Mouse (Mus musculus) left cerebral cortex, adult 18-20 months (tissue): ENCODE measurements around the gene Slc13a4. TPM values are rescaled to one million over a fixed set of nuclear protein-coding genes. Genes with fewer than 3 reads are reported as not detected.

Experiments used
- DNase-seq, 2 experiments: peaks; one replicate each; pipeline ENCODE4 v3.0.0; 2021 to 2022; ENCODE audit warnings: low spot score in 2 of 2, mixed read lengths in 1 of 2
- long read RNA-seq, 2 experiments: library from polyadenylated mRNA; stranded (forward); transcript quantifications; one replicate each; pipeline ENCODE4 v2.0.0; 2021
- total RNA-seq, 2 experiments: library from RNA; stranded (reverse); gene quantifications; 2 replicates each; pipeline ENCODE4 v1.2.3; 2021

Slc13a4 gene
- total RNA-seq: 10 to 100 TPM; 16.4 to 16.6 TPM
- long read RNA-seq, experiment 1, transcript Slc13a4-201 (16 exons, 3,427 nt): major isoform, 17 of 23 reads
- long read RNA-seq, experiment 1, partial matches to known transcripts: 4 of 23 reads
- long read RNA-seq, experiment 1, other reads (novel, unspliced or antisense): 2 of 23 reads
- long read RNA-seq, experiment 2, transcript Slc13a4-201 (16 exons, 3,427 nt): major isoform, 10 of 10 reads
- long read RNA-seq, experiment 2, partial matches to known transcripts: 0 of 10 reads
- long read RNA-seq, experiment 2, other reads (novel, unspliced or antisense): 0 of 10 reads

DNA sequence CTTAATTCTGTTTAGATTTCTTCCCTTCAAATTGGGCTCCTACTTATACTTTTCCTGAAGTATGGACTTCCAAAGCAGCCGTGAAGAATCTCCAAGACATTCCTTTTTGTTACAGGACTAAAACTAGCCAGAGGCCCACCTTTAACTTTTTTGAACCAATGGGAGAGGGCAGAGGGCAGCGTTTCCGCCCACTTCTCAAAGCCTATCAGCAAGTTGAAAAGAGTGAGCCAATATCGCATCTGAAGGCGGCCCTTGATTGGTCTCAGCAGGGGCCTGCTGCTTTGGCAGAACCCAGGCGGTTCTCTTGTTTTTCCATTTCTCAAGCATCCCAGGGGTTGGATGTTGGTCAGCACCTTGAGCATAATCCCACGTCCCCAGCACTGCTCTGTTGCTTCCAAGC is at the start of gene Slc13a4:
Slc13a4 (minus strand) TSS at position 95 of the 400 bp plus-strand sequence.
- no peak for DNase-seq

DNA sequence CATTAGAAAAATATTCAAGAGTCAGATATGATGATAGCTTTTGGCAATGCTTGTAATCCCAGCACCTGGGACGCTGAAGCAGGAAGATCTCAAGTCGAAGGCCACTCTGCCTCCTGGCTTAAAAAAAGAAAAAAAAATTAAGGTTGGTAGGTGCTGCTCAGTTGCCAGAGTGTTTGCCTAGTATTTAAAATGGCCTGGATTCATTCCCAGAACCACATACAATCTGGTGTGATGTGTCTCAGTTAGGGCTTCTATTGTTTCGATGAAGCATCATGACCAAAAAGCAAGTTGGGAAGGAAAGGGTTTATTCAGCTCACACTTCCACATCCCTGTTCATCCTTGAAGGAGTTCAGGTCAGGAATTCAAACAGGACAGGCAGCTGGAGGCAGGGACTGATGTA is 47.4 kb upstream of the Slc13a4 start:
- no peak for DNase-seq

- DNase-seq: no peak
Measured at GRCm38 (mm10) chr6:35354622-35354998, 46.7 kb upstream of the Slc13a4 start.

DNA sequence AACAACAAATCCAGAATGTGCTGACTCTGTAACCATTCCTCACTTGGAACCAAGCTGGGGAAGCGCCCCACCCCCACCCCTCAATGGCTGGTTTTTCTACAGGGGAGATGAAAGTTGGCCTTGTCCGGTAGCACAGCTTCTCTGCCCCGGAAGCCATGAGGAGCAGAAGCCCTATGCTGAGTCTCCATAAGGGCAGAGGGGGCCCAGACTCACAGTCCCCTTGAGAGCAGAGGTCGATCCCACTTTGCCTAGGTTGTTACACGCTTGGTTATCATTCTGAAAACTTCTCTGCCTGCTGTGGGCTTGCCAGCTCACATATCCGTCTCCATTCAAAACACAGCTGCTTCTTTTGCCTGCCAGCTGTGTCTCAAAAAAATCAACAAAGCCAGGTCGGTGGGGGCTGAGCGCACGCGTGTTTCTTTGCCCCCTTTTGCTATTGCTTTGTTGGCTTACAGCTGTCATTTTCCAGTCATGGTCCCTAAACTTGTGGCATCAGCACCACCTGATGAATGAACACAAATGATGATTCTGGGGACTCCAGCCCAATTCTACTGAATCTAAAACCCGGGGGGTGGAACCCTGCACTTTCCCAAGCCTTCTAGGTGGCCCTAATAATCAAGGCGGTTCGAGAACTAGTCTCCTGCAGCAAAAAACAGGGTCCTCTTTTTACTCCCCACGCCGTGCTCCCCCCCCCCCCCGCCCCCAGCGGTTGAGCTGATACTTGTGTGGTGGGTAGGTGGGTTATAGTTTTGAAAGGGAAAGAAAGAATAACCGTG is 46.1 kb upstream of the Slc13a4 start:
- no peak for DNase-seq

DNA sequence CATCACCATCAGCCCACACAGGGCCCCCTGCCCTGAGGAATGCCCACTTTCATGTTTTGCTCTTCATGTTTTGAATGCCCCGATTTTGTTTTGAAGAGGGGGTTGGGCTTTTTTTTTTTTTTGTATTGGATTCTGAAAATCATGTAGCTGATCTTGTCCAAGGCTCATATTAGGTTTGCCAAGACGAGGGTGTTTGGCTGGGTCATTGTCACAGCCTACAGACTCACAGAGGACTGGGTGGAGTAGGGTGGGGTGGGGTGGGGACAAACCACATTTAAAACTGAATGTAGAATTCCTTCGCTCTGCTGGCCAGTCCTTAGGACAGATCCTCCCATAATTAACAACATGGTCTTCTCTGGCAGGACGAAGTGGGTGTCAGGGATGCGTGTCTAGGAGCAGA is 45.5 kb upstream of the Slc13a4 start:
- DNase-seq: no peak

- no peak for DNase-seq
Measured at GRCm38 (mm10) chr6:35352867-35353266, 44.9 kb upstream of the Slc13a4 start.

GRCm38 (mm10) chr6:35351826-35352225 is 43.9 kb upstream of the Slc13a4 start:
- no peak for DNase-seq

- no peak for DNase-seq
Measured at GRCm38 (mm10) chr6:35349784-35350183, 41.9 kb upstream of the Slc13a4 start.

- no peak for DNase-seq
Measured at GRCm38 (mm10) chr6:35338640-35339039, 30.7 kb upstream of the Slc13a4 start.

- no peak for DNase-seq
Measured at GRCm38 (mm10) chr6:35337836-35338235, 29.9 kb upstream of the Slc13a4 start.

DNA sequence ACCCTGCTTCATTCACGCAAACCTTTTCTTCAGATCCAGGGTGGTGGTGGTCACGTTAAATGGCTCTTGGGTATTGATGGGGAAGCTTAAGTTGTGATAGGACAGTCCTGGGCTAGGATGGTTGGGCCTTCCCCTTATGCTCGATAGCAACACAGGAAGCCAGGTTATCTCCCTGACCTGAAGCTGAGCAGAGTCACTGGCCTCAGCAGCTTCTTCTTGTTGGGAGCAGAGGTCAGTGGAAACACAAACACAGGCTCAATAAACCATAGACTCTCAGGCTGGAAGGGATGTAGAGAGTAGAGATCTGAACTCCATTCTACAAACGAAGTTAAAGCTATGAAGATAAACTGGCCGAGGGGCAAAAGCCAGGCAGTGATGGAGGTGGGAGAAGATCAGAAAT is 27.5 kb upstream of the Slc13a4 start:
- no peak for DNase-seq

DNA sequence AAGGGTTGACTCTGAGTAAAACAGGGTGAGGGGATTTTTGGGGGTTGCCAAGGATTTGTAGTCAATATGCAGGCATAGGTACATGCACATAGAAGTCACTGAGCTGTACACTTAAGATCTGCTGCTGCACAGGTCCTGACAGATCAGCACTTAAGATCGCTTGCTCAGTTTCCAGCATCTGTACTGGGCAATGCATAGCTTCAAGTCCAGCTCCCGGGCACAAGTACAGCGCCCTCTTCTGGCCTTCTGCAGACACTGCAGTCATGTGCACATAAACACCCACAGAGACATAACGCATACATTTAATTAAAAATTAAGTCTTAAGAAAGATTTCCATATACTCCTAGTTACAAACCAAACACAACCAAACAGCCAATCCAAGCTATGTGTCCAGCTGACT is 26.3 kb upstream of the Slc13a4 start:
- DNase-seq: no peak

DNA sequence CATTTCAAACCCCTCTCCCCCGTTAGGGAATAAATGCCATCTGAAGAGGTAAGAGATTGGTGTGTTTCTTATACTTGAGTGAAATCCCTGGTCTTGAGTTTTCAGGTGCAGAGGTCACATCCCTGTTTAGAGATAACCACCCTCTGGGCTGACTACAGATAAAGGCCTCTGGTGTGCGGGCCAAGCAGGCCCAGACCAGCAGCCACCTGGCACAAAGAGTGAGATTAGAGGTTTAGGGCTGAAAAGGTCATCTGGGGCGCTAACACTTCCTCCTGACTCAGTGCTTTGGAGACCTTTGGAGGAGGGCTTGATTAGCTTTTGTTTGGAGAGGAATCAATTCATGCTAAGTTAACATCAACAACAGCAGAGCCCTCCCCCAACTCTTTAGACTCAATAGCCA is 25.7 kb upstream of the Slc13a4 start:
- no peak for DNase-seq

- DNase-seq: no peak
Measured at GRCm38 (mm10) chr6:35330834-35331233, 22.9 kb upstream of the Slc13a4 start.

- no peak for DNase-seq
Measured at GRCm38 (mm10) chr6:35329956-35330355, 22.0 kb upstream of the Slc13a4 start.

DNA sequence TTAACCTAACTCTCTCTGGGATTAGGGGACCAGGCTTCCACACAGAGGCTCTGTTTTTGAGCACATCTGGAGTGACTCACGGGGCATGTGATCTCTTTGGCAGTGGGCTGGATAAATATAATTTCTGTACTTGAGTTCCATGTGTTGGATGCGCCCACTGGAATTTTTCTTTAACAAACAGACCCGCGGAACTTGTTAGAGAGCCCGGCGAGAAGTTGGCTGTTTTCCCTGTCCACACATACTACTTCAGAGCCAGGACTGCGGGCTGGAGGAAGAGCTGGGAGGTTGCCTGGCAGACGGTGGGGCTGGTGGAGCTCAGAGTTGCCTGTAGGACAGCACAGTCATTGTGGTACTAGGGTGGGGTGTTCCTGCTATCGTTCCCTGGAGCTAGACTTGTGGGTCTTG is 18.2 kb upstream of the Slc13a4 start, which contains the start of gene Fam180a:
Fam180a (minus strand) TSS at position 31 of the 405 bp plus-strand sequence.
- DNase-seq: peak; percentile 14 to 35

GRCm38 (mm10) chr6:35324306-35324705 is 16.4 kb upstream of the Slc13a4 start:
- no peak for DNase-seq

- DNase-seq: no peak
Measured at GRCm38 (mm10) chr6:35323046-35323445, 15.1 kb upstream of the Slc13a4 start.

GRCm38 (mm10) chr6:35321105-35321504 is 13.2 kb upstream of the Slc13a4 start:
- no peak for DNase-seq

DNA sequence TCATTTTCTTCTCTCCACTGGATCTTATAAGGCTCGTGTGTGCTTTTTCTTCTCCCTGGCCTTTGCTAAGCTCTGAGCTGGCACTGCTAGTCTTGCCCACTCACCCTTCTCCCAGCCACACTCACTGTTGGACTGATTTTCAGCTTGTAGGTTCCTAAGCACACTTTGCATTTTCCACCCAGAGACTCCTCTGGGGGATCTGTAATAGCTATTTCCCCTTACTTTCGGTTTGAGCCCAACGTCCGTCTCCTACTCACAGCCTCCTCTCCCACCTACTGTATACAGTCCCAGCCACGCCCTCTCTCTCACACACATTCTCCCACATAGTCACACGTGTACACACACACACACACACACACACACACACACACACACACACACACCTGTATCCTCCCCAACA is 11.9 kb upstream of the Slc13a4 start:
- DNase-seq: no peak

- DNase-seq: no peak
Measured at GRCm38 (mm10) chr6:35313520-35313919, 5.6 kb upstream of the Slc13a4 start.

GRCm38 (mm10) chr6:35309406-35309805 is 1.5 kb upstream of the Slc13a4 start:
- no peak for DNase-seq

GRCm38 (mm10) chr6:35307136-35307535 is 795 bp downstream of the Slc13a4 start:
- DNase-seq: no peak
